Mouse (Mus musculus) CD4-positive, CD25-positive, alpha-beta regulatory T cell, adult 4 months (primary cell): ENCODE data around the gene Aifm2. TPM values are rescaled to one million over a fixed set of nuclear protein-coding genes. Genes with fewer than 3 reads are reported as not detected.

Experiments used
- ATAC-seq: one replicate; pipeline ENCODE4 v1.8.0; 2017
- polyA plus RNA-seq, 2 experiments: library from polyadenylated mRNA; unstranded; fragments of 100-300 nt; shearing (Covaris generic); gene quantifications; one replicate each; pipeline ENCODE4 v1.2.1; 2017

Aifm2 gene
- polyA plus RNA-seq, result 1 to 10 TPM; 1.9 to 5.0 TPM

GRCm38 (mm10) chr10:61714771-61715461, at the start of gene Aifm2:
Gene Aifm2, plus strand, starts transcription at chr10:61715263.
- peak; percentile 49 for ATAC-seq

DNA sequence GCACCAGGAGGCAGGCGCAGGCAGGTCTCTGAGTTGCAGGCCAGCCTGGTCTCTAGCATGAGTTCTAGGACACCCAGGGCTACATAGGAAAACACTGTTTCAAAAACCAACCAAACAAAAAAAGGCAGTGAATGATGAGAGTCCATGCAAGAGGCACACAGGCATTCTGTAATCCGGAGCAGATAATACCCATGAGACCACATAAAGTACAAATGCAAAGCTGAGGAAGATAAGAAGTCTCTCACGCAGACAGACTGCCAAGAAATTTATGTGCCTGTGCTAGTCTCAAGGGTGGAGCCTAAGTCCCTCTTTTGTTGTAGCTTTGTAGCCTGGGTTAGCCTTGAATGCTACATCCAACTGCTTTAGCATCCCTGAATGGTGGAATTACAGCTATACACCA, 49.4 kb upstream of the Aifm2 start:
- ATAC-seq, result no peak

GRCm38 (mm10) chr10:61669289-61669688, 45.8 kb upstream of the Aifm2 start:
- ATAC-seq, result no peak

- no peak for ATAC-seq
These were observed 45.2 kb upstream of the Aifm2 start for GRCm38 (mm10) chr10:61669896-61670295.

GRCm38 (mm10) chr10:61670758-61671157, 44.3 kb upstream of the Aifm2 start:
- peak; percentile 47 for ATAC-seq

DNA sequence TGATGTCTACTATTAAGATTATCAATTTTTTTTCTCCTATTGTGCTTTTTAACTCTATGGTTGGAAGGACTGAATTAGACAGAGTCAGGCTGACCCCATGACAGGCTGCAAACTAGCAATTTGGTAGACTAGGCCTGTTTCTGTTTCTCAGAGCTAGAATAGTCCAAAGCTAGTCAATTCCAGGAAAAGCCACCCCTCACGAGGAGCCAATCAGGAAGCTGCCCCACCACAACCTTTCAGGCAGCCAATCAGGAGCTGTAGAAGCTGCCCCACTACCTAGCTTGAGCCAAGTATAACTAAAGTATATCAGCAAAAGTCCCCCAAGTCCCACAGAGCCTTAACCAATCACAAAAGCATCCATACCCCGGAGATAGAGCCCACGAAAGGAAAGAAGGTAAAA, 39.1 kb upstream of the Aifm2 start:
- ATAC-seq, result peak; percentile 7

- no peak for ATAC-seq
These were observed 35.5 kb upstream of the Aifm2 start for GRCm38 (mm10) chr10:61679545-61679944.

GRCm38 (mm10) chr10:61680015-61680913, 34.8 kb upstream of the Aifm2 start, which contains the start of gene Sar1a:
Gene Sar1a, plus strand, starts transcription at chr10:61680299.
- ATAC-seq, result peak; percentile 95

- no peak for ATAC-seq
These were observed 25.7 kb upstream of the Aifm2 start for GRCm38 (mm10) chr10:61689405-61689804.

- no peak for ATAC-seq
These were observed 21.5 kb upstream of the Aifm2 start for GRCm38 (mm10) chr10:61693563-61693962.

GRCm38 (mm10) chr10:61694870-61695670, 20.0 kb upstream of the Aifm2 start, which contains the start of gene Tysnd1:
Gene Tysnd1, plus strand, starts transcription at chr10:61695514.
- peak; percentile 98 for ATAC-seq

DNA sequence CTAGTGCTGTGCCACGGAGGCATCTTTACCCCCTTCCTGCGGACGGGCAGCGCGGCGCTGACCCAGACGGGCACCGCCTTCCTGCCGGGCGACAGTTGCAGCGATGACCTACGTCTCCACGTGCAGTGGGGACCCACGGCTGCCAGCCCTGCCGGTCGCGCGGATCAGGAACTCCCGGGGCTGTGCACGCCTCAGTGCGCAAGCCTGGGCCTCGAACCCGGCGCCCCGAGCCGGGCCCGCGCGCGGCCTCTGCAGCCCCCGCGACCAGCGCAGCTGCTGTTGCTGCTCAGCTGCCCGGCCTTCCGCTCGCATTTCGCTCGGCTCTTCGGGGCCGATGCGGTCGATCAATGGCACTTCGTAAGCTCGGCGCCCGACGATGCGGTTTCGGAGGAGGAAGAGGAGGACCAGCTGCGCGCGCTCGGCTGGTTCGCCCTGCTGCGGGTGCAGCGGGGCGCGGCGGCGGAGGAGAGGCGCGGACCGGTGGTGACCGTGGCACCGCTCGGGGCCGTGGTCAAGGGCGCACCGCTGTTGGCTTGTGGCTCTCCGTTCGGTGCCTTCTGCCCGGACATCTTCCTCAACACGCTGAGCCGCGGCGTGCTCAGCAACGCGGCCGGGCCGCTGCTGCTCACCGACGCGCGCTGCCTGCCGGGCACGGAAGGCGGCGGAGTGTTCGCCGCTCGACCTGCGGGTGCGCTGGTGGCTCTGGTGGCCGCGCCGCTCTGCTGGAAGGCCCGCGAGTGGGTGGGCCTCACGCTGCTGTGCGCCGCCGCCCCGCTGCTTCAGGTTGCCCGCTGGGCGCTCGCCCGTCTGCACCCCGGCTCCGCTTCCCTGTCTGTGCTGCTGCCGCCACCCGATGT, 19.1 kb upstream of the Aifm2 start:
- peak; percentile 21 for ATAC-seq

GRCm38 (mm10) chr10:61696560-61696823, 18.6 kb upstream of the Aifm2 start:
- ATAC-seq, result no peak

GRCm38 (mm10) chr10:61697028-61697427, 18.0 kb upstream of the Aifm2 start:
- ATAC-seq, result no peak

- no peak for ATAC-seq
These were observed 10.4 kb upstream of the Aifm2 start for GRCm38 (mm10) chr10:61704663-61705062.

- no peak for ATAC-seq
These were observed 8.4 kb upstream of the Aifm2 start for GRCm38 (mm10) chr10:61706412-61707375.

GRCm38 (mm10) chr10:61713601-61714000, 1.5 kb upstream of the Aifm2 start:
- ATAC-seq, result no peak

GRCm38 (mm10) chr10:61714146-61714545, 917 bp upstream of the Aifm2 start:
- no peak for ATAC-seq

GRCm38 (mm10) chr10:61715462-61715837, 387 bp downstream of the Aifm2 start:
- no peak for ATAC-seq

DNA sequence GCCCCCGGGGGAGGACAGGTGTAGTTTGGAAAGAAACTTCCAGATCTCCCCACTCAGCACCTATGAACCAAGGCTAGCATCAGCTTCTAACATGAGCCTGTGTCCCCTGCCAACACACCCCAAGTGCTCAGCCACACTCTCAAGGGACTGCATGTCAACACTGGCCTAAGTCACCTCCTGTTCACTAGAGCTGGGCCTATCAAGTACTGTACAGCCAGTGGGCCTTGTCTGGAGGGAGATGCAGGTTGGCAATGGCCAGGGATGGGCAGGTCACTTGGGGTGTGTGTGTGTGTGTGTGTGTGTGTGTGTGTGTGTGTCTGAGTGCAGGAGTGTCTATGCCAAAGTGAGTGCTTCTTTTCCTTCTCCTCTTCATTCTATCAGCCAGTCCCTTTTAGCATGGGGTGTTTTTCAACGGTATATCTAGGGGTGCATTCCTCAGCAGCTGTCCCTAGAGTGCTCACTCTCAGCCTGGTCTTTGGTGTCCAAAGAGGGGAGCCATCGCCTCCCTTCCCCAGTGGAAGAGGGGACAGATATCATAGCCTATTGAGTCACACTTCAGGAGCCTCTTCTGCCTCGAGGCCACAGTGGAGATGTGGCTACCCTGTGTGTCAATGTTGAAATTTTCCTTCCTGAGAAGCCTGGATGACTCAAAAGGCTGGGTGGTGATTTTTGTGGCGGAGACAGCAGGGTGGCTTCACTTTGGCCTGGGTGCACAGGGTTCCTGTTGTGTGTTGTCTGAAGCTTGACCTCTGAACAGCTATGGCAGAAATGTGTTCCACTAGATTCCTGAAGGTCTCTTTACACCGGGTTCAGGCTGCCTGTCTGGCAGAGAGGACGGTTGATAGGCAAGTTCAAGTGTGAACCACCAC, 1.2 kb downstream of the Aifm2 start:
- ATAC-seq, result no peak
